In the genomic region with DNA sequence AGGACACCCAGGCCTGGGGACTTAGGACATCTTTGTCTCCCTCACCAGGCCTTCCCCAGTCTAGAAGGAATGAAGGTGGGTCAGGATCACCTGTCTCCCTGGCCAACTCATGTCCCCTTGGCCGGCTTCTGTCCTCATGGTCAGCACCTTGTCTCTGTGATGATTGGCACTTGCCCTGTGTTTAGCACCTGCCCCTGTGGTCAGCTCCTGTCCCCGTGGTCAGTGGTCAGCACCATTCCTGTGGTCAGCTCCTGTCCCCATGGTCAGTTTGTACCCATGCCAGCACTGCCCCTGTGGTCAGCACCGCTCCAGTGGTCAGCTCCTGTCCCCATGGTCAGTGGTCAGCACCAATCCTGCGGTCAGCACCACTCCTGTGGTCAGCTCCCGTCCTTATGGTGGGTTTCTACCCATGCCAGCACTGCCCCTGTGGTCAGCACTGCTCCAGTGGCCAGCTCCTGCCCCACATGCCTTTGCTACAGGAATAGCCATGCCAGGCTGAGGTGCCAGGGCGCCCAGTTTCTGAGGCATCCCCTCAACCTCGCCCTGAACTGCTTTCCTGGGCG, we compare ENCODE assay signal across 9 mouse cellular contexts. TPM values are rescaled to one million over a fixed set of nuclear protein-coding genes. Genes with fewer than 3 reads are reported as not detected.
DNase-seq lines count a peak whose midpoint lies in the region; ATAC-seq and TF ChIP-seq lines count a peak whose summit lies in the region.
"Had no signal": no experiment of that assay in that cellular context is flagged by ENCODE, and none has a peak within 500 bp of the region (broad histone marks: within the 10 kb centered on the region; RNA-seq: fewer than 3 reads in every experiment).

No protein-coding gene starts in this region.

- no peak for DNase-seq in forebrain, postnatal 0 days
- DNase-seq in midbrain, embryonic 11.5 days (ENCODE audit: low spot score, missing footprints), result peak; percentile 86
- no peak for DNase-seq in midbrain, embryonic 14.5 days
- peak; percentile 29 for DNase-seq in heart, postnatal 0 days (ENCODE audit: low spot score)
- DNase-seq in lung, postnatal 10 days, result peak; percentile 79
- DNase-seq in c-Kit-positive CD71-positive TER-119-positive erythroid progenitor cells, embryonic 14.5 days (ENCODE audit: low spot score), result no peak
- no peak for DNase-seq in layer of hippocampus, adult 9-10 months (ENCODE audit: low spot score)

- H3K36me3 ChIP-seq in forebrain, postnatal 0 days (ENCODE audit: insufficient read depth), result no peaks in the 10 kb centered on the region
- H3K36me3 ChIP-seq in forebrain, embryonic 16.5 days (ENCODE audit: control insufficient read depth, insufficient read depth), result no peaks in the 10 kb centered on the region
- H3K36me3 ChIP-seq in midbrain, embryonic 11.5 days (ENCODE audit: control insufficient read depth, insufficient read depth, low read length), result no peaks in the 10 kb centered on the region
- no peaks in the 10 kb centered on the region for H3K36me3 ChIP-seq in midbrain, embryonic 14.5 days (ENCODE audit: control insufficient read depth, insufficient read depth, low read length)
- H3K36me3 ChIP-seq in heart, postnatal 0 days (replicated peaks; ENCODE audit: control insufficient read depth, insufficient read depth, low read length), result no peaks in the 10 kb centered on the region

- no peak for TF ChIP-seq EP300 in heart, postnatal 0 days (IDR thresholded peaks at IDR 0.05; ENCODE audit: low read depth)

- no peak overlapping the region for H3K4me2 ChIP-seq in forebrain, postnatal 0 days (ENCODE audit: low read depth)
- H3K4me2 ChIP-seq in forebrain, embryonic 16.5 days (ENCODE audit: low read length), result no peak overlapping the region
- H3K4me2 ChIP-seq in midbrain, embryonic 11.5 days, result no peak overlapping the region
- H3K4me2 ChIP-seq in midbrain, embryonic 14.5 days (ENCODE audit: low read length), result no peak overlapping the region
- no peak overlapping the region for H3K4me2 ChIP-seq in heart, postnatal 0 days (ENCODE audit: low read depth, low read length)

- no peak overlapping the region for H3K4me3 ChIP-seq in forebrain, postnatal 0 days (ENCODE audit: low read depth, low read length)
- no peak overlapping the region for H3K4me3 ChIP-seq in forebrain, embryonic 16.5 days (replicated peaks; ENCODE audit: low read length)
- no peak overlapping the region for H3K4me3 ChIP-seq in midbrain, embryonic 11.5 days (ENCODE audit: low read depth, low read length)
- no peak overlapping the region for H3K4me3 ChIP-seq in midbrain, embryonic 14.5 days (replicated peaks; ENCODE audit: low read depth, low read length)
- no peak overlapping the region for H3K4me3 ChIP-seq in heart, postnatal 0 days (ENCODE audit: low read depth, low read length)

- no peaks in the 10 kb centered on the region for H3K27me3 ChIP-seq in forebrain, postnatal 0 days (ENCODE audit: insufficient read depth, low read length)
- H3K27me3 ChIP-seq in forebrain, embryonic 16.5 days (replicated peaks; ENCODE audit: control insufficient read depth, insufficient read depth, low read length), result no peaks in the 10 kb centered on the region
- no peaks in the 10 kb centered on the region for H3K27me3 ChIP-seq in midbrain, embryonic 11.5 days (ENCODE audit: control insufficient read depth, insufficient read depth, low read length)
- H3K27me3 ChIP-seq in midbrain, embryonic 14.5 days (ENCODE audit: control insufficient read depth, insufficient read depth, low read length), result no peaks in the 10 kb centered on the region
- H3K27me3 ChIP-seq in heart, postnatal 0 days (ENCODE audit: control insufficient read depth, insufficient read depth, low read length), result no peaks in the 10 kb centered on the region

- no peak overlapping the region for H3K27ac ChIP-seq in forebrain, postnatal 0 days (ENCODE audit: low read depth, low read length)
- no peak overlapping the region for H3K27ac ChIP-seq in forebrain, embryonic 16.5 days (ENCODE audit: low read length)
- H3K27ac ChIP-seq in midbrain, embryonic 11.5 days (ENCODE audit: low read depth, low read length), result no peak overlapping the region
- no peak overlapping the region for H3K27ac ChIP-seq in midbrain, embryonic 14.5 days (replicated peaks; ENCODE audit: low read depth, low read length)
- H3K27ac ChIP-seq in heart, postnatal 0 days (ENCODE audit: low read depth), result no peak overlapping the region

- no peak for TF ChIP-seq CTCF in forebrain, postnatal 0 days (IDR thresholded peaks at IDR 0.05; ENCODE audit: low read depth)
- TF ChIP-seq CTCF in heart, postnatal 0 days (IDR thresholded peaks at IDR 0.05; ENCODE audit: low read depth), result no peak

- no peak overlapping the region for H3K9ac ChIP-seq in forebrain, postnatal 0 days
- no peak overlapping the region for H3K9ac ChIP-seq in forebrain, embryonic 16.5 days (replicated peaks; ENCODE audit: low read depth, low read length)
- H3K9ac ChIP-seq in midbrain, embryonic 11.5 days (ENCODE audit: low read length), result no peak overlapping the region
- H3K9ac ChIP-seq in midbrain, embryonic 14.5 days (replicated peaks; ENCODE audit: low read length), result no peak overlapping the region
- H3K9ac ChIP-seq in heart, postnatal 0 days (replicated peaks; ENCODE audit: low read depth, low read length), result no peak overlapping the region

- peak; percentile 27; the same call in 1 of the 2 replicates for ATAC-seq in forebrain, postnatal 0 days
- ATAC-seq in forebrain, embryonic 16.5 days, result no peak
- ATAC-seq in midbrain, embryonic 11.5 days (ENCODE audit: low FRiP score), result no peak
- no peak for ATAC-seq in midbrain, embryonic 14.5 days (ENCODE audit: low FRiP score, low TSS enrichment)
- ATAC-seq in heart, postnatal 0 days (ENCODE audit: insufficient read depth, low read depth), result peak; percentile 66

- WGBS in forebrain, postnatal 0 days, result 67% methylated on average over 8 of the region's 8 CpGs
- WGBS in forebrain, embryonic 16.5 days, result 60% methylated on average over 8 of the region's 8 CpGs
- 58% methylated on average over 8 of the region's 8 CpGs for WGBS in midbrain, embryonic 11.5 days
- WGBS in midbrain, embryonic 14.5 days, result 74% methylated on average over 8 of the region's 8 CpGs
- 66% methylated on average over 8 of the region's 8 CpGs for WGBS in heart, postnatal 0 days

- no peaks in the 10 kb centered on the region for H3K9me3 ChIP-seq in forebrain, postnatal 0 days (ENCODE audit: low read length)
- no peaks in the 10 kb centered on the region for H3K9me3 ChIP-seq in forebrain, embryonic 16.5 days (ENCODE audit: control insufficient read depth, low read length)
- H3K9me3 ChIP-seq in midbrain, embryonic 11.5 days (ENCODE audit: control insufficient read depth, low read length), result no peaks in the 10 kb centered on the region
- H3K9me3 ChIP-seq in midbrain, embryonic 14.5 days (ENCODE audit: control insufficient read depth, low read length), result no peaks in the 10 kb centered on the region
- H3K9me3 ChIP-seq in heart, postnatal 0 days (replicated peaks; ENCODE audit: control insufficient read depth, low read length), result no peaks in the 10 kb centered on the region

- no peaks in the 10 kb centered on the region for H3K4me1 ChIP-seq in forebrain, postnatal 0 days (ENCODE audit: insufficient read depth)
- no peaks in the 10 kb centered on the region for H3K4me1 ChIP-seq in forebrain, embryonic 16.5 days (replicated peaks; ENCODE audit: control insufficient read depth, insufficient read depth, low read length)
- H3K4me1 ChIP-seq in midbrain, embryonic 11.5 days (ENCODE audit: control insufficient read depth, insufficient read depth, low read length), result no peaks in the 10 kb centered on the region
- H3K4me1 ChIP-seq in midbrain, embryonic 14.5 days (ENCODE audit: control insufficient read depth, insufficient read depth, low read length), result no peaks in the 10 kb centered on the region
- H3K4me1 ChIP-seq in heart, postnatal 0 days (ENCODE audit: control insufficient read depth, insufficient read depth), result no peaks in the 10 kb centered on the region

RNA-seq across cellular contexts. Expression of gene Gm17455, which starts 45.6 kb away (rescaled TPM):
- 4.7 and 5.4 TPM in 2 replicates for total RNA-seq in forebrain, postnatal 0 days (2014; rRNA removed)
- 9.4 and 10.6 TPM in 2 replicates for polyA plus RNA-seq in forebrain, postnatal 0 days (2015; fragmentation: Nextera tagmentation; extraction: Ambion mirVana)
- 5.2 and 5.7 TPM in 2 replicates for polyA plus RNA-seq in forebrain, embryonic 16.5 days (2015; fragmentation: Nextera tagmentation; extraction: Ambion mirVana)
- polyA plus RNA-seq in midbrain, embryonic 11.5 days (2014; fragmentation: Nextera tagmentation; extraction: Ambion mirVana), result 3.0 and 3.7 TPM in 2 replicates
- 7.6 and 9.8 TPM in 2 replicates for polyA plus RNA-seq in midbrain, embryonic 14.5 days (2014; fragmentation: Nextera tagmentation; extraction: Ambion mirVana)
- total RNA-seq in heart, postnatal 0 days (2014; rRNA removed; ENCODE audit: low replicate concordance), result not detected in 2 replicates
- polyA plus RNA-seq in heart, postnatal 0 days (2015; fragmentation: Nextera tagmentation; extraction: Ambion mirVana), result 0.38 TPM in 2 replicates
- total RNA-seq: CH12.LX had no signal

Comparison
In these comparisons a context has a peak if more than half of its experiments do, and no peak if none do; other contexts are left out.
1. ATAC-seq: peak in forebrain, postnatal 0 days (single experiment) and heart, postnatal 0 days (single experiment); none in forebrain, embryonic 16.5 days (single experiment), midbrain, embryonic 11.5 days (single experiment) and midbrain, embryonic 14.5 days (single experiment).
2. DNase-seq: peak in midbrain, embryonic 11.5 days (single experiment), heart, postnatal 0 days (single experiment) and lung, postnatal 10 days (single experiment); none in forebrain, postnatal 0 days (single experiment), midbrain, embryonic 14.5 days (single experiment), c-Kit-positive CD71-positive TER-119-positive erythroid progenitor cells, embryonic 14.5 days (single experiment) and layer of hippocampus, adult 9-10 months (single experiment).